Mouse (Mus musculus) layer of hippocampus, adult 9-11 months (tissue): ENCODE measurements around the gene Adam34.
"Not testable (repeated sequence)": the region's sequence is repeated elsewhere in the genome, so short reads cannot be mapped to it uniquely, and the experiment has no call there.

ENCODE experiments used
- DNase-seq: peaks from one replicate; pipeline ENCODE4 v3.0.0; 2022

The Adam34 gene

DNA sequence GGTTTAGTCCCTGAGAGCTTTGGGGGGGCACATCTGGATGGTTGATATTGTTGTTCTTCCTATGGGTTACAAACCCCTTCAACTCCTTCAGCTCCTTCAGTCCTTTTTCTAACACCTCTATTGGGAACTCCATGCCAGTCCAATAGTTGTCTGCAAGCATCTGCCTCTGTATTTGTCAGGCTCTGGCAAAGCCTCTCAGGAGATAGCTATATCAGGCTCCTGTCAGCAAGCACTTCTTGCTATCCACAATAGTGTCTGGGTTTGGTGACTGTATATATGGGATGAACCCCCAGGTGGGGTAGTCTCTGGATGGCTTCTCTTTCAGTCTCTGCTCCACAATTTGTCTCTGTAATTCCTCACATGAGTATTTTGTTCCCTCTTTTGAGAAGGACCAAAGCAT, at the start of gene Adam34:
Gene Adam34 (minus strand): TSS at position 101 of the 400 bp plus-strand sequence.
- DNase-seq = no peak

DNA sequence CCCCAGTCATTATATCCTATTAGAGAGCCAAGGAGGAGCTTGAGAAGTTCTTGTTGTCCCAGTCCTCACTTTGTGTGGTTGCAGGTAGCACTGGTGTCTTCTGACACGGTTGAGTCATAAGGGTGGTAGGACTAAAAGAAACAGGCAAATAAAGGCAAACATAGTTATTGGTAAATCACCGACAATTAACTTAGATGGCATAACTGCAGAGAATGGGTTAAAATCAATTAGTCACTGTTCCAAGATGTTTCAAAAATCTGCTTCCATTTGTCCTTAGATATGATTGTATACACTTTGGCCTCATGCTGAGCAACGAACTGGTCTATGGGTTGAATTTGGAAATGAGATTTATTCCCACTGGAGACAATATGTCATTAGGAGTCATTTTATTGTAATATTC, 82.7 kb downstream of the Adam34 start, which contains the start of gene Gm5346:
Gene Gm5346 (minus strand): TSS at position 101 of the 400 bp plus-strand sequence.
- DNase-seq = no peak

DNA sequence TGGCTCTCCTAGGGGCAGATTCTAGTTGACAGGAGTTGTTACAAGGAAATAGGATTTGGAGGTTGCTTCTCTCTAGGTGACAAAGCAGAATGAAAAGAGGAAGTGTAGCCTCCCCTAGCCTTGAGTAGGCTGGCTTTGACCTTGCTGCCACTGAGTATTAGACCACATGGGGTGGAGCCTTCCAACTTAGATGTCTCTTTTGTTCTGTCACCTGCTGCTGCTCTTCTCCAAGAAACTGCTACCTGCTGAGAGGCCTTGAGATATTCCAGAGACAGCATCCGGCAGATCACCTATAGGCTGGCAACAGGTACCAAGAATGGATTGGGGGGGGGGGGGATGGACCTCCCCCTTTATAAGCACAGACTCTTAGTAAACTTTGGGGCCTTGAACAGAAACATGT, 93.8 kb downstream of the Adam34 start:
- DNase-seq = no peak

DNA sequence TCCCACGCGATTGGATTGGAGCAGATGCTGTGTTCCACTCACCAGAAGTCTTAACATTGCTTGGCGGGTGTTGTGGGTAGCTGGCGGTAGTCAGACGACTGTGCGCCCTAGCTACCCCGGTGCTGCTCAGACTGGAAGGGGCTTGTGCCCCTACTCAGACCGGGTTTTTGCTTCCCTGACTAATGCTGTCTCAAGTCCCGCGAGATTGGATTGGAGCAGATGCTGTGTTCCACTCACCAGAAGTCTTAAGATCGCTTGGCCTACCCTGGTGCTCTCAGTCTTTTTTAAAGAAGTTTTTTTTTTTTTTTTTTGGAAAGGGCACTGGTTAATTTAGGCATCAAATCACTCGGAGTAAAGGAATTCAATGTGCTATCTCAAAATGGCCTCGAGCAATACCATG, 106.2 kb downstream of the Adam34 start:
- not testable (repeated sequence) for DNase-seq

DNA sequence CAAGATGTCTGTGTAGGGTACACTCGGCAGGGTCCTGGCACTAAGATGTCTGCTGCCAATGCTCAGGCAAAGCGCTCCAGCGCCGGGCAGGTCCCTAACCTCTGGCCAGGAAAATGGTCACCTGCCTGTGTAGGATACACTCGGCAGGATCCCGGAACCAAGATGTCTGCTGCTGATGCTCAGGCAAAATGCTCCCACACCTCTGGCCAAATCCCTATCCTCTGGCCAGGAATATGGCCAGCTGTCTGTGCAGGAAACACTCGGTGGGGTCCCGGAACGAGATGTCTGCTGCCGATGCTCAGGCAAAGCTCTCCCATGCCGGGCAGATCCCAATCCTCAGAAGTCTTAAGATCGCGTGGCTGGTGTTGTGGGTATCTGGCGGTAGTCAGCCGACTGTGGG, 106.7 kb downstream of the Adam34 start:
- not testable (repeated sequence) for DNase-seq
